Mouse (Mus musculus): ENCODE measurements around the gene Gjb4. TPM values are rescaled to one million over a fixed set of nuclear protein-coding genes. Genes with fewer than 3 reads are reported as not detected.
A peak's percentile ranks its signal among the peaks of the same experiment; 100 is the strongest.

The Gjb4 gene
- polyA plus RNA-seq, 1 experiment from 2014 or later: not detected

DNA sequence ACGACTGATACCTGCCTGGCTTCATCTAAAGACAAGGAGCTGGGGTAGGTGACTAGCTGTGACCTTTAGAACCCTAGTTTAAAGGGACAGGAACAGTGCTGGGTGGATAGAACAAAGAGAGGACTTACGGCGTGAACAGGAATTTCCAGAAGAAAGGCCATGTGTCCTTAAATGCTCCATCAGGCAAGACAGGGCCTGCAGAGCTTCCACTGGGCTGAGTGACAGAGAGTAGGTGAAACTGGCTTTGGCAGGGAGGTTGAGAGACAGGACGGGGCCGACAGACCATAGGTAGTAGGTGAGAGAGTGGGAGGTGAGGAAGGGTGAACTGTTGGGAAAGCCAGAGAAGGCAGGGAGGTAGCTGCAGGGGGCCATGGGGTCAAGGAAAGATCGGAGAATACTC lies 12.5 kb downstream of the Gjb4 start:
- H3K4me3 ChIP-seq: no peak overlapping the region
- 66% methylated on average over 6 of the region's 6 CpGs for WGBS
- no peak overlapping the region for H3K9ac ChIP-seq
- no peaks in the 10 kb centered on the region for H3K4me1 ChIP-seq (replicated peaks)
- no peaks in the 10 kb centered on the region for H3K36me3 ChIP-seq
- H3K4me2 ChIP-seq: no peak overlapping the region
- no peak overlapping the region for H3K27ac ChIP-seq (replicated peaks)
- ATAC-seq (ENCODE audit: low FRiP score, low read depth): no peak
- no peaks in the 10 kb centered on the region for H3K9me3 ChIP-seq
- H3K27me3 ChIP-seq: no peaks in the 10 kb centered on the region

GRCm38 (mm10) chr4:127337668-127338067 lies 16.2 kb downstream of the Gjb4 start:
- H3K4me1 ChIP-seq (replicated peaks): no peaks in the 10 kb centered on the region
- WGBS: 92% methylated on average over 5 of the region's 5 CpGs
- no peaks in the 10 kb centered on the region for H3K9me3 ChIP-seq
- no peak overlapping the region for H3K4me3 ChIP-seq
- no peaks in the 10 kb centered on the region for H3K36me3 ChIP-seq
- H3K9ac ChIP-seq: no peak overlapping the region
- no peak overlapping the region for H3K4me2 ChIP-seq
- H3K27ac ChIP-seq (replicated peaks): no peak overlapping the region
- H3K27me3 ChIP-seq: no peaks in the 10 kb centered on the region
- no peak for ATAC-seq (ENCODE audit: low FRiP score, low read depth)

GRCm38 (mm10) chr4:127334870-127335504 lies 18.9 kb downstream of the Gjb4 start:
- H3K4me2 ChIP-seq: no peak overlapping the region
- H3K27ac ChIP-seq (replicated peaks): no peak overlapping the region
- no peak overlapping the region for H3K9ac ChIP-seq
- 42% methylated on average over 5 of the region's 5 CpGs for WGBS
- H3K4me3 ChIP-seq: no peak overlapping the region
- H3K36me3 ChIP-seq: no peaks in the 10 kb centered on the region
- no peak for ATAC-seq (ENCODE audit: low FRiP score, low read depth)
- H3K9me3 ChIP-seq: no peaks in the 10 kb centered on the region
- peaks cover 25% of the 10 kb centered on the region for H3K27me3 ChIP-seq
- H3K4me1 ChIP-seq (replicated peaks): peaks cover 16% of the 10 kb centered on the region

DNA sequence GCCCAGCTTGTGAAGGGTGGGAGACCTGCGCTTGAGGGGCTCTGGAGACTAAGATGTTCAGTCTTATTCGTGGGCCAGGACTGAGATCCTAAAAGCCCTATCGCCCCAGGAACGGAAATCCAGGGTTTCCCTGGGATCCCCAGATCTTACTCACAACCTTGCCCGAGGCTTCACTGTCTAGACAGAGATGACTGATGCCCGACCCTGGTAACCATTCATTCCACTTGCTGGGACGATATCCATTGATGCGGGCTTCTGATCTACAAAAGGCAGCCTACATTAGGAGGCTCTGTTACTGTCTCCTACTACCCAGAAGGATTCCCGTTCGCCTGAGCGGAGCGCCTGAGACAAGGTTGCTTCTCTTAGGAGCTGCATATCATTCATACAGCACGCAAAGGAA lies 22.7 kb downstream of the Gjb4 start:
- Histone ChIP-seq H3K4me2 (0 out of 2 replicates have a peak overlapping the region, but pooled peaks have one; percentile 54), H3K4me3 (no peak overlapping the region), H3K9ac (no peak overlapping the region), H3K27ac (replicated peaks) (no peak overlapping the region), H3K36me3 (no peaks in the 10 kb centered on the region), H3K27me3 (peaks cover 30% of the 10 kb centered on the region), H3K4me1 (replicated peaks) (peaks cover 22% of the 10 kb centered on the region), H3K9me3 (no peaks in the 10 kb centered on the region)
- WGBS: 8% methylated on average over 13 of the region's 13 CpGs
- ATAC-seq (ENCODE audit: low FRiP score, low read depth): no peak

DNA sequence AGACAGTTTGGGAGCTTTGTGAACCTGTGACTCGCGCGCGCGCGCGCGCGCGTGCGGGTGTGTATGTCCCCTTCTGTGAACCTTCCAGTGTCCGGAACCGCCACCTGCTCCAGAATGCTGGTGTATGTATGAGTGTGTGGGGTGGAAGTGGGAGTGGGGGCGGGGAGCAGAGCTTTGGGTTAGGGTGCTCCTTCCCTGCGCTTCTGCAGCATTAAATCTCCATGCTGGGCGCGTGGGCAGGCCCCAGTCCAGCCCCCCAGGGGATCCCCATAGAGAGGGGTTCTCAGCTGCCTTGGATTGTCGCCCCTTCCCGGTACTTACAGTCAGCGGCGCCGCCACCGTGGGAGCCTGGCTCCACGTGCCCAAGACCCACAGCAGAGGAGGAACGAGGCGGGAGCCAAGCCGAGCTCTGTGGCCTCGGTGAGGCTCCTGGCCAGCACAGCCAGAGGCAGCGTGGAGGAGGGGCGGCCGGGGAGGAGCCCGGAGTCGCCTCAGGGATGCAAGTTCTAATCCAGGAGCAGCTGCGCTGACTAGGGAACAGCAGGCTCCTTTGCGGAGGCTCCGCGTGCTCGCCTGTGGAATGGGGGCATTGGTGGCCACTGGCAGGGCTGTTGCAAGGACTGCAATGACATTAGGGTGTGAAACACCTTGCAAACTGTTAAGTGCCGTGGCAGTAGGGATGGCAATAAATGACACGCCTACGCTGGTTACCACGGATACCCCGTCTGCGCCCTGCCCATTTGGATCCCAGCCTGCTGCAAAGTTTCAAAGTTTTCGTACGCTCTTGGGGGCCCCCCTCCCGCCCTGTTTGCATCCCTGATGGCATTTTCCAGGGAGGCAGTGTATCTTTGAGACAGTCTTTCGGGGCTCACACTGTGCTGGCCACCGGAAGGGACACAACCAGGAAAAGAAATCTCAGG lies 23.4 kb downstream of the Gjb4 start, which contains the start of gene Gjb3:
Gene Gjb3, minus strand, starts transcription at position 664 of the 920 bp plus-strand sequence.
- no peaks in the 10 kb centered on the region for H3K9me3 ChIP-seq
- ATAC-seq (ENCODE audit: low FRiP score, low read depth): peak; percentile 63; the same call in 1 of the 2 replicates
- H3K27ac ChIP-seq (replicated peaks): no peak within 1 kb of the TSS
- peaks cover 22% of the 10 kb centered on the region for H3K4me1 ChIP-seq (replicated peaks)
- peak within 1 kb of the TSS; percentile 24 for H3K4me3 ChIP-seq
- WGBS: under 1% methylated on average over 48 of the region's 49 CpGs
- H3K27me3 ChIP-seq: peaks cover 30% of the 10 kb centered on the region
- H3K4me2 ChIP-seq: peak within 1 kb of the TSS; percentile 54
- no peaks in the 10 kb centered on the region for H3K36me3 ChIP-seq
- H3K9ac ChIP-seq: peak within 1 kb of the TSS; percentile 8; the same call in 1 of the 2 replicates

GRCm38 (mm10) chr4:127329751-127330150 lies 24.1 kb downstream of the Gjb4 start:
- Histone ChIP-seq H3K4me2 (peak overlapping the region; percentile 54), H3K27me3 (peaks cover 30% of the 10 kb centered on the region), H3K27ac (replicated peaks) (no peak overlapping the region), H3K36me3 (no peaks in the 10 kb centered on the region), H3K4me1 (replicated peaks) (peaks cover 22% of the 10 kb centered on the region), H3K9ac (no peak overlapping the region), H3K9me3 (no peaks in the 10 kb centered on the region), H3K4me3 (peak overlapping the region; percentile 24)
- ATAC-seq (ENCODE audit: low FRiP score, low read depth): no peak
- 4% methylated on average over 13 of the region's 13 CpGs for WGBS

- Histone ChIP-seq H3K36me3 (no peaks in the 10 kb centered on the region), H3K9ac (no peak overlapping the region), H3K4me2 (no peak overlapping the region), H3K4me1 (replicated peaks) (peaks cover 22% of the 10 kb centered on the region), H3K9me3 (no peaks in the 10 kb centered on the region), H3K27me3 (peaks cover 30% of the 10 kb centered on the region), H3K4me3 (no peak overlapping the region), H3K27ac (replicated peaks) (no peak overlapping the region)
- ATAC-seq (ENCODE audit: low FRiP score, low read depth): no peak
- 13% methylated on average over 3 of the region's 3 CpGs for WGBS
Observed at GRCm38 (mm10) chr4:127329046-127329445, 24.8 kb downstream of the Gjb4 start.

DNA sequence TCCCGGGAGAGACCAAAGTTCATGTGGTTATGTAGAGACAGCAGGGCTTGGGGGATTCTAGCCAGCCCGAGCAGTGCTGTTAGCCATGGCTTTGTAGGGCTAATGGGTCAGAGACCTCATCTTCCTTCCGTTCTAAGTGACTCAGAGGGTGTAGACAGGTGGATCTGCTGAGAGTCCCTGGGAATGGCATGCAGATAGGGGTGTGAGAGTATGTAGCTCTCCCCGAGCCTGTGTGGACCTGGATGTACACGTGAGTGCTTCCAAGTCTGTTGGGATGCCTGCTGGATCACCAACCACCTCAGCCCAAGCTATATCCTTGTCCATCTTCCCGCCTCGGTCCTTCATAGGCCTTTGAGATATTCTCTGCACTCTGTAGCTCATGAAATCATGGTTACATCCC lies 25.5 kb downstream of the Gjb4 start:
- H3K9ac ChIP-seq: no peak overlapping the region
- H3K4me3 ChIP-seq: no peak overlapping the region
- WGBS: 70% methylated on average over 7 of the region's 7 CpGs
- H3K4me2 ChIP-seq: no peak overlapping the region
- H3K4me1 ChIP-seq (replicated peaks): peaks cover 22% of the 10 kb centered on the region
- H3K36me3 ChIP-seq: no peaks in the 10 kb centered on the region
- H3K9me3 ChIP-seq: no peaks in the 10 kb centered on the region
- ATAC-seq (ENCODE audit: low FRiP score, low read depth): no peak
- H3K27me3 ChIP-seq: peaks cover 30% of the 10 kb centered on the region
- no peak overlapping the region for H3K27ac ChIP-seq (replicated peaks)

DNA sequence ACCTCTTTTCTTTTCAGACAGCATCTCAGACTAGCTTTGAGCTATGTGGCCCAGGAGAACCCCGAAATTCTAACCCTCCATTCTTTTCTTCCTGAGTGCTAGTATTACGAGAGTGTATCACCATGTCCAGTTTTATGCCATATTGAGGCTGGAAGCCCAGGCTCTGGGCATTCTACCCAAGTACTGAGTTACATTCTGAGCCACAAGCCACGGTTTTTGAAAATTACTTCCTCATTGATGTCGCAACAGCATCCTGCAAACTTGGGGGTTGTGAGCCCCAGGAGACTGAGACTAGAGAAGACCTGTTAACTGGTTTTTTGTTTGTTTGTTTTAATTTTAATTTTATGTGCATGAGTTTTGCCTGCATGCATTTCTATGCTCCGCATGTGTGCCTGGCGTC lies 26.1 kb downstream of the Gjb4 start:
- Histone ChIP-seq H3K4me1 (replicated peaks) (peaks cover 22% of the 10 kb centered on the region), H3K9ac (no peak overlapping the region), H3K4me3 (no peak overlapping the region), H3K27me3 (peaks cover 30% of the 10 kb centered on the region), H3K36me3 (no peaks in the 10 kb centered on the region), H3K4me2 (no peak overlapping the region), H3K27ac (replicated peaks) (no peak overlapping the region), H3K9me3 (no peaks in the 10 kb centered on the region)
- ATAC-seq (ENCODE audit: low FRiP score, low read depth): no peak
- 77% methylated on average over 6 of the region's 6 CpGs for whole genome bisulfite sequencing

- Histone ChIP-seq H3K4me1 (replicated peaks) (peaks cover 22% of the 10 kb centered on the region), H3K4me3 (no peak overlapping the region), H3K4me2 (no peak overlapping the region), H3K36me3 (no peaks in the 10 kb centered on the region), H3K27me3 (peaks cover 26% of the 10 kb centered on the region), H3K9ac (no peak overlapping the region), H3K9me3 (no peaks in the 10 kb centered on the region), H3K27ac (replicated peaks) (no peak overlapping the region)
- 73% methylated on average over 7 of the region's 7 CpGs for WGBS
- ATAC-seq (ENCODE audit: low FRiP score, low read depth): no peak
Observed at GRCm38 (mm10) chr4:127327258-127327657, 26.6 kb downstream of the Gjb4 start.

GRCm38 (mm10) chr4:127325276-127325675 lies 28.6 kb downstream of the Gjb4 start:
- WGBS: 87% methylated on average over 5 of the region's 5 CpGs
- H3K4me3 ChIP-seq: no peak overlapping the region
- H3K27ac ChIP-seq (replicated peaks): no peak overlapping the region
- H3K9ac ChIP-seq: no peak overlapping the region
- no peaks in the 10 kb centered on the region for H3K9me3 ChIP-seq
- ATAC-seq (ENCODE audit: low FRiP score, low read depth): no peak
- peaks cover 9% of the 10 kb centered on the region for H3K4me1 ChIP-seq (replicated peaks)
- H3K4me2 ChIP-seq: no peak overlapping the region
- H3K27me3 ChIP-seq: peaks cover 6% of the 10 kb centered on the region
- H3K36me3 ChIP-seq: no peaks in the 10 kb centered on the region

- no peak overlapping the region for H3K9ac ChIP-seq
- peaks cover 5% of the 10 kb centered on the region; the same call in 1 of the 2 replicates for H3K27me3 ChIP-seq
- peak; percentile 69; the same call in 1 of the 2 replicates for ATAC-seq (ENCODE audit: low FRiP score, low read depth)
- no peaks in the 10 kb centered on the region for H3K36me3 ChIP-seq
- no peak overlapping the region for H3K4me2 ChIP-seq
- no peaks in the 10 kb centered on the region for H3K9me3 ChIP-seq
- peaks cover 4% of the 10 kb centered on the region for H3K4me1 ChIP-seq (replicated peaks)
- H3K4me3 ChIP-seq: no peak overlapping the region
- no peak overlapping the region for H3K27ac ChIP-seq (replicated peaks)
- WGBS: 9% methylated on average over 6 of the region's 6 CpGs
Observed at GRCm38 (mm10) chr4:127324759-127325158, 29.1 kb downstream of the Gjb4 start.
